Mouse (Mus musculus): ENCODE measurements around the gene C1s2.
A peak's percentile ranks its signal among the peaks of the same experiment; 100 is the strongest.
"Not testable (repeated sequence)": the region's sequence is repeated elsewhere in the genome, so short reads cannot be mapped to it uniquely, and the experiment has no call there.

The C1s2 gene

DNA sequence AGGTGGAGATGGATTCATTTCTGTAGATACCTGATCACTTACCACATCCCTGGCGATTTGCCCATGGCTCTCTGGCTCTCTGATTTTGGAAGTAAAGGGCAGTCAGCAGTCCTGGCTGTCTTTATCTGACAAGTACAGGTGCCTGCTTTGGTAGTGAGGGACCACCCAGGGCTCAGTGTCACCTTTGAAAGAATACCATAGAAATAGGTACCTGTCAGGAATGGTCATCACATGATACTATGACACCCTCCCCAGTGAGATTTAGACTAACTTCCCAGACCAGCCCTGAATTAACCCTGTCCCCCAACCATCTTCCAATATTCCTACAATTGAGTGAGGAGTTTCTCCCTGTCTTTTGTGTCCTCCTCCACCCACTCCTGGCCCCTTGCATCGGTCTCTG, at the start of gene C1s2:
Gene C1s2, minus strand, starts transcription at position 101 of the 400 bp plus-strand sequence.
- DNase-seq (ENCODE audit: low read depth), result not testable (repeated sequence)

DNA sequence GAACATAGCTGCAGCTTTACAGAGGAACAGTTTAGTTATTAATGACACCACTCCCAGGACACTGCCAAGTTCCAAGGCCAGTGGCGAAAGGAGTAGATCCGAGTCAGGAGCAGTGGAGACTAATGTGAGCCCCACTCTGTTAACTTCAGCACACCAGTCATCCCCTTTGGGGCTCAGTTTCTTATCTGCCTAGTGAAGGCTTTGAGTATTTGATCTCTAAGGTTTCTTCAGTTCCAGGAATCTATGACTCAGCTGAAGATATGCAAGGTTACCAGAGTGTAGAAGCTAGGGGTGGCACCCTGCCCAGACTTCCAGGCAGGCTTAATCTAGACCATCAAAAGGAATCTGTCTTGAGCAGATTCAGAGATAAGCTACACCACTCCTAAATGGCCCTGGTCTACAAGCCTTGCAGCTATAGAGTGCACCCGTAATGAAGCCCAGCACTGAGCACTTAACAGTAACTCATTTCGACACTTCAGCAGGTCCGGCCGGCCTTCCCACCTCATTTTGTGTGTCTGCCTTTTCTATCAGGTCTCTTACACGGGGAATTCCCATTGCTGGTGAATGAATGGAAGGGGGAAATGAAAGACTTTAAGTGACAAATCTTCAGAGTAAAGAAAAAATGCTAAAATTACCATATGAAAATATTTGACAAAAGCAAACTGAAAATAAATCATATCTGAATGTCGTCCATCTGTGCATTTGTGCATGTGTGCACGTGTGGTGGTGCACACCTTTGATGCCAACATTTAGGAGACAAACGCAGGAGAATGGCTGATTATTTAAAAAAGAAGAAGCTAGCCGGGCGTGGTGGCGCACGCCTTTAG, 47.9 kb upstream of the C1s2 start:
- DNase-seq (ENCODE audit: low read depth), result peak; percentile 33

DNA sequence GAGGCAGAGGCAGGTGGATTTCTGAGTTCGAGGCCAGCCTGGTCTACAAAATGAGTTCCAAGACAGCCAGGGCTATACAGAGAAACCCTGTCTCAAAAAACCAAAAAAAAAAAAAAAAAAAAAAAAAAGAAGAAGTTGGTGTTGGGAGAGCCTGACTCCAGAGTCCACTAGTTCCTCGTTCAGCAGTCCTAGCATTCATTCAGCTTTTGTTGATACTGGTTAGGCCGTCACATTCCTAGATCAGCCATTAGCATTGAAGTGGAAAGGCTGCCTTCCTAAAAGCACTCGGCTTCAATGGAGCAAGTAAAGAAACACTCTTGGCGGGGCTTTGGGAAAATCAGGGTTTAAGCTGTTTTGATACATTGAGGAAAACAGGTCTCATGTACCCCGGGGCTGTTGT, 46.4 kb upstream of the C1s2 start:
- not testable (repeated sequence) for DNase-seq (ENCODE audit: low read depth)

DNA sequence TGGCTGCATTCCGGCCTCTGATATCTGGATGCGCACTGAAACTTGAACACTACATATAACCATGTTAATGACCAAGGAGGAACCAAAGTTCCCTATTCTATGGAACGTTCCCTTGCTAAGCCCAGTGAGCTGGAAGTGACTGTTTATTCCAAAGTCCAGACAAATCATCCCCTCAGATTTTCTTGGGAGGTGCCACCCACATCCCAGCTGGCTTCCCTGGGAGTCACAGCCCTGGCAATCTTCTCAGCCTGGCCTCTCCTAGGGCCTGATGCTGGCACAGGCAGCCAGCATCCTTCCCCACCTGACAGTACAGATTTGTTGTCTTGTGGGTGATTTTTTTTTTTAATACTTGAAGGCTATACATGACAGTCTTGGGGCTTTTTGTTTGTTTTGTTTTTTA, 43.6 kb upstream of the C1s2 start:
- no peak for DNase-seq (ENCODE audit: low read depth)

DNA sequence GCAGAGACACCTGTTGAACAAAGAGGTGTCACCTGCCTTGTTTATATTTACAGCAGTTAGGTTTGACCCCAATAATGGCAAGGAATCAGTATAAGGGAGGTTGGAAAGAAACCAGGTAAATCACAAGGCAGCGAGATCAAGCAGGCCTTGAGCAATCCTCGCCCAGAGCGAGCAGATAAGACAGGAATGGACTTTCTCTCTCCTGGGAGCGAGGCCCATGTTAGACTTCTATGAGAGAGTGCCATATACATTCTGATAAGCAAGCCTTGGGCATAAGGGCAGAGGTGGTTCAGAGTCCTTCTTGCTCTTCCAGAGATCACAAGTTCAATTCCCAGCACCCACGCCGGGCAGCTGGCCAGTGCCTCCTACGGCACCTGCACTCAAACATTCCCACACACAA, 42.9 kb upstream of the C1s2 start:
- no peak for DNase-seq (ENCODE audit: low read depth)

DNA sequence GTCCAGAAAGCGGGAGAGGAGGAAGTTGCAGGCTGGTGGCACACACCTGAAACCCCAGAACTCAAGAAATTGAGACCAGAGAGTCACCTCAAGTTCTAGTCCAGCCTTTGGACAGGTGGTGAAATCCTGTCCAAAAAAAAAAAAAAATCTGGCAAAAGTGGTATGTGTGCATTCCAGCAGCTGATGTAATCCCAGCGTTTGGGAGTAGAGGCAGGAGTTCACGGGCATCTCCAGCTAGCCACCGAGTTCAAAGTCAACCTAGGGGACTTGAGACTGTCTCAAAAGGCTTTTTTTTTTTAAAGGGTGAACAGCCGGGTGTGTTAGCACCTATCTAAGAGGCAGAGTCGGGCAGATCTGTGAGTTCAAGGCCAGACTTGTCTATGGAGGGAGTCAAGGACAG, 40.3 kb upstream of the C1s2 start:
- DNase-seq (ENCODE audit: low read depth), result no peak

DNA sequence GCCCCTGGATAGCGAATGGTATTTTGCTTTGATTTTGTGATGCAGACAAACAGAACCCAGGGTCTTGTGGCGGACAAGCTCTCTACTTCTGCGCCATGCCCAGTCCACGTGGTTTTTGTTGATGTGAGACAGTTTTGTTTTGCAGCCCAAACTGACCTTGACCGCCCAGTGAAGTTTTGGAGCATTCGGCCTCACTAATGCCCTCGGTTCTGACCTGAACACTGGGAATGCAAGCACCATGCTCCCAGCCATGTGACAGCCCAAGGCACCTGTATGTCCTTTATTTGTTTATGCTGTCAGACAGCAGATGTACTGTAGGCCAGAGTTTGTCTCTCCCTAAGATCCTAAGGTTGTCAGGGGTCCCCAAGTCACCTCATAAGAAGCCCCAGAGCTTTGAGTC, 38.7 kb upstream of the C1s2 start:
- DNase-seq (ENCODE audit: low read depth), result no peak

DNA sequence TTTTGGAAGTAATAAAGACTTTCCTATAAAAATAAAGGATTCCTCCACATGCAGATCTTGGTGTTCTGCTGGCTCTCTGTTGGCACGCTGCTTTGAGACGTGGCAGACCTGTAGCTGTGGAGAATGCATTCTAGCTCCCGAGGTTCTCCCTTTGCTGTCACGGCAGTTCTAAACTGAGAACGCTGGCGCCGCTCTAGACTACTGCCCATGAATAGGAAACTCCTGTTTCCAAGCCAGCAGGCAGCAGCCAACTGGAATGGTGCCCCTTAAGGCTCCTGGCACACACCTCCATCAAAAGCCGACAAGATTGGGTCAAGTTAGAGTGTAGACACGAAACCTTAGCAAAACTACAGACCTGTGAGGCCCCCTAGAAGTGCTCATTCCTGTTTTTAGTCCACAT, 37.7 kb upstream of the C1s2 start:
- no peak for DNase-seq (ENCODE audit: low read depth)

DNA sequence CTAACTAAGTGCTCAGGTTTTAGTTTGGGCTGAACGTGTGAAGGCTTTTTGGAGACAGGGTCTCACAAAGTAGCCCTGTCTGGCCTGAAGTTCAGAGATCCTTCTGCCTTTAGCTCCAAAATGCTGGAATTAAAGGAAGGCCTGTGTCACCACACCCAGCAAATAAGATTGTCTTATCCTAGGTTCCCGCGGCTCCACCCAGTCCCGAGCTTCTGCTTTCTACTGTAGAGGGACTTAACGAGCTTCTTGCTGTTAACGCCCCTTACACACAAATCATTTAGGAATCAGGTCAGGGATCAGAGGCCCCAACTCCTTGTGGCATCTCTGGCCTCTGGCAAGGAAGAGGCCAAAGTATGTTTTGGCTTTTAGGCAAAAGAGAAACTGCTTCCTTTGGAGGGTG, 36.2 kb upstream of the C1s2 start:
- DNase-seq (ENCODE audit: low read depth), result no peak

DNA sequence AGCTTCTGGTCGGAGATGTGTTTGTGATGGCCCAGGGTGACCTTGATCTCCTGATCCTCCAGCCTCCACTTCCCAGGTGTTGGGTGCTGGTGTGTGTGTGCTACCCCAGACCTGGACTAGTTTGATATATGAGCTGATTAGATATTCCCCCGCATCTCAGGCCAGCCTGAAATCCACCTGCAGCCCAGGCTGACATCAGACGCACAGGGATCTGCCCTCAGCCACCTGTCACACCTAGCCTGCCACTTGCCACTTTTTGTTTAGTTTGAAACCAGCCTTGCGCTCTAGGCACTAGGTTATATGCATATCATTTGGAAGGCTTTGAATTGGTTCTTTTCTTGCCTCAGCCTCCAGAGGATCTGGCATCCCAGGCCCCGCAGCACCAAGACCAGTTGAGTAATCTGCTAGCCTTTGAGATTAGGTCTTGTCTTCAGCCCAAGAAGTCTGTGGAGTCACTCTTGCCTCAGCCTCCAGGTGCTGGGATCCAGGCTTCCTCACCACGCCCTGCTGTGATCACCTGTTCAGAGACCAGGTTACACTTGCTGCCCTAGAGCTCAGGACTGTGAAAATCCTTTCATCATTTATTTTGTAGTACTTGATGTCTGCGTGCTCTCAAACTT, 34.5 kb upstream of the C1s2 start:
- no peak for DNase-seq (ENCODE audit: low read depth)

DNA sequence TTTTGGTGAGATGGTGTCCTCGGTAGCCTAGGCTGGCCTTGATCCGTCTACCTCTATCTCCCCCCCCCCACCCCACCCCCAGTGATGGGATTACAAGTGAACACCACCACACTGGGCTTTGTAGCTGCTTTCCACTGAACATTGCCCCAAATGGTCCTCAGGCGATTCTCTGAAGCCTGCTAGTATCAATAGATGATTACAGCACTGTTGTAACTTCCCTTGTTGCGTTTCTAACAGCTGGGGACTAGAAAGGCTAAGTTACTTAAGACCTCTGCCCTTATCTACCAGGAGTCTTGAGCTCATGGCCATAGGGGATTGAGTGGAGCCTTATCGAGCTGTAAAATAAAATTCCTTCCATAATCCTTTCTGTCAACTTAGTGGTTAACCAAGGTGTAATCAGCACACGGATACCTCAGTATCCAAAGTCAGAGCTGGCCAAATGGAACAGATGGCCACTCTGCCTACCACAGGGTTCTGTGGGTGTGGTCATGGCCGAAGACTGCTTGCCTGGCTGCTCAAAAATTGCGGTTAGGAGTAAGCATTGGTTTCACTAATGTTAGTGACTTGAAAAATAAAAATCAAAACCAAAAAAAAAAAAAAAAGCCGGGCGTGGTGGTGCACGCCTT, 33.5 kb upstream of the C1s2 start:
- DNase-seq (ENCODE audit: low read depth), result no peak

DNA sequence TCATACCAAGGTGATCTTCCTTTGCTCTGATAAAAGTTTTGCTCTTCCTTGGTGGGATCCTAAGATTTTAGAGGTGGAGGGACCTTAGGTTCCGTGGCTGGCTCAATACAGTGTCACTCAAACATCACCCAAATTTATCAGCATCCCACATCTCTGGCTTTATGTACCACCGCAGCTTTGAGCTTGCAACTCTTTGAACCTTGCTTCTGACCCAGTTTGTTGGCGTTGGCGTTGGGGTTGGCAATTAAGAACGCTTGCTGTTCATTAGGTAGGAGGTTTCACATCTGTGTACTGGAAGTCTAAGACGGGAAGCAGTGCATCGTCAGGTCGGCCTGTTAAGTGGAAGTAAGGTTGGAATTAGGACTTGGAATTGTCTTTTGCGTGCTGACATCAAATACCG, 29.1 kb upstream of the C1s2 start:
- no peak for DNase-seq (ENCODE audit: low read depth)

DNA sequence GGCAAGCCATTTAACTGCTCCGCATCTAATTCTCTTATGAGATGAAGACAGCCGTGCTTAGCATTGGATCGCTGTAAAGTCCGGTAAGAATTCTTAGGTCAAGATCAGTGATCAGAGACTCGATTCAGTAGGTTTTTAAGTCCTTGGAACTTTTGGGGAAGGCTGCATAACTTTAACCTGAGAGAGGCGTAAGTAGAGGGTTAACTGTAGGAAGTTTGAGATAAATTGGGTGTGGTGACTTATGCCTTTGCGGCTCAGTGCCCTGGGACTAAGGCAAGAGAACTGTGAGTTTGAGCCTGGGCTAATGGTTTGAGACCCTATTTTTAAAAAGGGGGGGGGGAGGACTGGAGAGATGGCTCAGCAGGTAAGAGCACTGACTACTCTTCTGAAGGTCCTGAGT, 28.4 kb upstream of the C1s2 start:
- DNase-seq (ENCODE audit: low read depth), result no peak

DNA sequence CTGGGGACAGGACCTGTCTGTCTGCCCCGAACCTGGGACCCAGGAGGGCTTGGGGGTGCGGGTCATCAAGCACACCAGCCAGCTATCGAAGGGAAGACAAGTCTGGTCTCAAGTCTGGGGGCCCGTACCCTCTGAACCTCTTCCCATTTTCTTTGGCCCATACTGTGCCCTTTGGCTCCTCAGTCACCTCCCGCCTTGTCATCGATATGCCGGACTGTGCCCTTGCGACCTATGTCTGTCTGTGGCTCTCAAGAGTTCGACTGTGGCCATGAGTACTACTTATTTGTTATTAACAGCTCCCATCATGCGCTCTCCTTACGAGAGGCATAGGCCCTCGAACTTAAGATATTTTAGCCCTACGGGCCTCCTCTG, 27.5 kb upstream of the C1s2 start:
- no peak for DNase-seq (ENCODE audit: low read depth)

DNA sequence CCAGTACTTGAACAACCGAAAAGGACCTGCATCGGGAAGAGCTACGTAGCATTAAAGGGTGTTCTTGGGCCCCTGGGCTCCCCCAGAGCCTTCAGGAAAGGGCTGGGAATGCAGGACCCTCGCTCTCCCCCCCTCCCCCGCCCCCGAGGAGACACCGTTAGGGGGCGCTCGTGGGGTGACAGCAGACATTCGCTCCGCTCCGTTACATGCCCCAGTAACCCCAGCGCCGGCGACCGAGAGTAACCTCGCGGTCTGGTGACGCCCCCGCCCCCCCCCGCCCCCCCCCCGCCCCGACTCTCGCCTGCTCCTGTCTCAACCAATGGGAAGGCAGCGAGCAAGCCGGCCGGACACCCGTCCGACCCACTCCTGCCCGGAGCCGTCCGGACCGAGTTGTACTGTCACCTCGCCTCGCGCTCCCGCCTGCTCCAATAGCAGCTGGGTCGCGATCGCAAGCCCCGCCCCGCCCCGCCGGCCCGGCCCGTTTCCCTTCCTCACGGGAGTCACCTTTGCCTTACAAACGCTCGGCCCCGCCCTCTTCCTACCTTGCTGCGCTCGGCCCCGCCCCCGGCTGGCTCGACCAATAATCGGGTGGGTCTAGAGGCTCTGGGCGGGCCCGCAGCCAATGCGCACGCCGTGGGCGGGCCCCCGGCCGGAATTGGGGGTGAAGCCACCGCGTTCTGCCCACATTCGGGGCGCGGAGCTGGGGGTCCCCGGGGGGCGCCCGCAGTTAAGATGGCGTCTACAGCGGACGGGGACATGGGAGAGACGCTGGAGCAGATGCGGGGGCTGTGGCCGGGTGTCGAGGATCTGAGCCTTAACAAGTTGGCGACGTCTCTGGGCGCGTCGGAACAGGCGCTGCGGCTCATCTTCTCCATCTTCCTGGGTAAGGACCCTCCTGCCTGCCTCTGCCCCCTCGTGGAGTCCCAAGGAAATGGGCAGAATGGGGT, 26.9 kb upstream of the C1s2 start, which contains the start of gene Lpcat3:
Gene Lpcat3, plus strand, starts transcription at position 551 of the 947 bp plus-strand sequence.
- DNase-seq (ENCODE audit: low read depth), result peak; percentile 100

DNA sequence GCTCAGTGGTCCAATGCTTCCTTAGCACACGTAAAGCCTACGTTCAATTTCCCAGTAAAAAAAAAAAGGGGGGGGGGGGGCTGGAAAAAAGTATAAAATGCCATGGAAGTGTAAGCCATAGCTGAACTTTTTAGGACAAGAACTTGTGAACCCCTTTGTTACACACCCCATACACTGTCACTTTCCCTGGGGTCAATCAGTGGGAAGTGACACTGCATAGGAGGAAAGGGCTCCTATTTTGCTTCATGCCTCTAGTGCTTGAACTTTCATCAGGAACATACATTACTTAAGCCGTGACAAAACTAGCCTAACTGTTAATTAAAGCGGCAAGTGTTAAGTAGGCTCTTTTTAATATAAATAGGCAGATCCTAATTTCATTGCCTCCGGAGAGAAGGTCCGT, 26.1 kb upstream of the C1s2 start:
- no peak for DNase-seq (ENCODE audit: low read depth)

DNA sequence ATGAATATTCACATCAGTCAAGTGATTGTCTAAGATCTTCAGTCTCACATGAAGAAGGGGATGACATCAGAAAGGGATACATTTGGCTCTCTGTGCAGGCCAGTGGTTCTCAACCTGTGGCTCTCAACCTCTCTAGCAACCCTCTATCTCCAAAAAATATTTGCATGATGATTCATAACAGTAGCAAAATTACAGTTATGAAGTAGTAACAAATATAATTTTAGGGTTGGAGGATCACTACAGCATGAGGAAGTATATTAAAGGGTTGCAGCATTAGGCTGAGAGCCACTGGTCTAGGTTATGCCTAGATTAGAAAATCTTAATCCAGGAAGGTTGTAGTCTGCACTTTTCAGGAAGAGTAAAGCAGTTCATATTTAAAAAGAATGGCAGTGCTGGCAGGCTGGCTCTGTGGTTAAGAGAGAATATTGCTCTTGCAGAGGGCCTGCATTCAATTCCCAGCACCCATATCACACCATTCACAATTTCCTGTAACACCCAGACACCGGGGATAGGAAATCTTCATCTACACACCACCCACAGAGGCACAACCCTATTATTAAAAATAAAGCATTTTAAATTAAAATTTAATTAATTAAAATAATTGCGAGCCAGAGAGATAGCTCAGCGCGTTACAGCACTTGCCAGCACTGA, 25.4 kb upstream of the C1s2 start:
- DNase-seq (ENCODE audit: low read depth), result peak; percentile 22

DNA sequence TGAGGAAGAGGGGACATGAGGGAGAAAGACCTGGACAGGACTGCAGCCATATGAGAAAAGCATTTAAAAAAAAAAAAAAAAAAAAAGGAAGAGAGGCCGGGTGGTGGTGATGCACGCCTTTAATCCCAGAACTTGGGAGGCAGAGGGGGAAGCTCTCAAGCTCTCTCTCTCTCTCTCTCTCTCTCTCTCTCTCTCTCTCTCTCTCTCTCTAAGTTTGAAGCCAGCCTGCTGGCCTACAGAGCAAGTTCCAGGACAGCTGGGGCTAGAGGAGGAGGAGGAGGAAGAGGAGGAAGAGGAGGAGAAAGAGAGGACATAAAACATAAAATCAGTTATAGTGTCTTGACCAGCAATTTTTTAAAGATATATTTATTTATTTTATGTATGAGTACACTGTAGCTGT, 22.2 kb upstream of the C1s2 start:
- DNase-seq (ENCODE audit: low read depth), result no peak

DNA sequence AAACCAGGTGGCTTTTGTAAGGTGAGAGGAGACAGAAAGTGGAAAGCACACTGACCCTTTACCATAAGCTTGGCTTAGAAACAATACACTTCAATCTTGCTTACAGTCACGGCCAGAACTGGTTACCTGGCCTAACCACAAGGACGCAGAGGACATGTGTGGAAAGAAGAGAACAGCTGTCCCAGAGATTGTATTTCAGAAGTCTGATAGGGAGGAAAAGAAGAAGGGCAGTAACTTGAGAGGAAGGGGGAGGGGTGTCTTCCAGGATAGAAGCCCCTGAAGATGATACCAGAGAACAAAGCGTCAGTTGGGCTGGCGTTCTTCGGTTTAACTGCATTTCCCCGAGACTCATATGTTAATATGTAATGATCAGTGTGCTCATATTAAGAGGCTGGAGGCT, 20.0 kb upstream of the C1s2 start:
- DNase-seq (ENCODE audit: low read depth), result no peak

DNA sequence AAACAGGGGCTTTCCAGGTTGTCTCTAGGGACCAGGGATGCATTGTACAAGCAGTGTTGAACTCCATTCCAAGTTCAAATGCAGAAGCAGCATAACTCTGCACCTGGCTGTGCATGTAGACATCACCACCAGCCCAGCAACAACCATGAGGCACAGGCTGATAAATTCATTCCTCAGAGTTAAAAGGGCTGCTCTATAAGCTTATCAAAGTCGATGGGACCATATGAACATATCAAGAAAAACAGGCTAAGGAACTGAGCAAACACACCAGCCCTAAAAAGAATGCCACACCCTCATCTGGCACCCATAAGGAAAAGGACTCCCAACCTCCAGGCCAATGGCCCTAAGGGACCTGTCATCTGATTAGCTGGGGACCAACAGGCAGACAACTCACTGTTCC, 10.5 kb upstream of the C1s2 start:
- no peak for DNase-seq (ENCODE audit: low read depth)

DNA sequence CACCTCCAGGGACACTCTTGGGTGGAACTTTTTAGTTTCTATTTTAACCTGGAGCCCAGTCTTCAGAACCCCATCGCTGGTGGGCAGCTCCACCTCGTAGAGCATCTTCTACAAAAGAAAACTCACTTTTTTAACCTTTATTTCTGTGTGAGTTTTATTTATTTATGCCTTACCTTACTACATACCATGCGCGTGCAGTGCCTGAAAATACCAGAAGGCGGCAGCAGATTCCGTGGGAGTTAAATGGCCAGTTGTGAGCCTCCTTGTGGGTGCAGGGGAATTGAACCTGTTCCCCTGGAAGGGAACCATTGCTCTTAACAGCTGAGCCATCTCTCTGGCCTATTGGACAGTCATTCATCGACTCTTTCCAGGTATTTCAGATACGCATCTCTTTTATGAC, 5.1 kb upstream of the C1s2 start:
- peak; percentile 80 for DNase-seq (ENCODE audit: low read depth)

DNA sequence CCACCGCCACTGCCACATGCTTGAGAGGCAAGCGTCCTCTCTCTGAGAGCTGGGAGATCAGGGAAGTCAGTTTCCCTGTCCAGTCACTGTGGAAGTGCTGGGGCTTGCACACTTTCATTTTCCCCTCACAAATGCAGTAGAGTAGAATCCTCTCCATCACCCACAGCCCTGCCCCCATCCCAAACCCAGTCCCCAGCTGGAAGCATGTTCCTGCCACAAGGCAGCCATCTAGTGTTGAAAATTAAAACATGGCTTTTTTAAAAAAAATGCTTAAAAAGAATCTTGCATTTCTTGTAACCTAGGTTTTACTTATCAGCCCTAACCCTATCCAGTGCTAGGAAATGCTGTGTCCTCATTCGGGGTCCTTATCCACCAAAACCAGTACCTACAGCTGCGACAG, 4.2 kb upstream of the C1s2 start:
- DNase-seq (ENCODE audit: low read depth), result no peak

Measured in induced T-regulatory cell, adult 2 months (primary cell).